Mouse (Mus musculus) kidney, postnatal 0 days (tissue): Measurements from ENCODE around the gene Tcirg1. TPM values are rescaled to one million over a fixed set of nuclear protein-coding genes. Genes with fewer than 3 reads are reported as not detected.

Source experiments
- ATAC-seq: fragments of 200-750 bp; cut with Nextera tagmentation; replicated peaks from 2 replicates; pipeline ENCODE4 v1.8.0; 2017; ENCODE audit warnings: low read depth, moderate number of reproducible peaks, moderate TSS enrichment, moderate library complexity; ENCODE audit not compliant: low FRiP score
- DNase-seq: peaks from one replicate; pipeline ENCODE4 v3.0.0-alpha.2; 2016; ENCODE audit warnings: low spot score
- H3K27ac ChIP-seq: fragments of 300-500 bp; sonication (generic); 2 replicates; pipeline ENCODE4 v1.5.1; 2014; ENCODE audit warnings: mild to moderate bottlenecking
- H3K27me3 ChIP-seq: fragments of 300-500 bp; sonication (generic); 2 replicates; pipeline ENCODE4 v1.6.1; 2014; ENCODE audit warnings: low read length, mixed read lengths; ENCODE audit not compliant: insufficient read depth
- H3K36me3 ChIP-seq: fragments of 300-500 bp; sonication (generic); 2 replicates; pipeline ENCODE4 v1.6.1; 2014; ENCODE audit warnings: low read length, mixed read lengths; ENCODE audit not compliant: insufficient read depth
- H3K4me1 ChIP-seq: fragments of 300-500 bp; sonication (generic); replicated peaks from 2 replicates; pipeline ENCODE4 v1.6.1; 2014; ENCODE audit warnings: antibody characterized with exemption, low read length, mixed read lengths; ENCODE audit not compliant: insufficient read depth
- H3K4me2 ChIP-seq: fragments of 300-500 bp; sonication (generic); 2 replicates; pipeline ENCODE4 v1.6.1; 2014; ENCODE audit warnings: mild to moderate bottlenecking, low read length, moderate library complexity, mixed read lengths
- H3K4me3 ChIP-seq: fragments of 300-500 bp; sonication (generic); replicated peaks from 2 replicates; pipeline ENCODE4 v1.5.1; 2014; ENCODE audit warnings: low read depth, low read length
- H3K9ac ChIP-seq: fragments of 300-500 bp; sonication (generic); 2 replicates; pipeline ENCODE4 v1.6.1; 2014; ENCODE audit warnings: low read depth, low read length
- H3K9me3 ChIP-seq: fragments of 300-500 bp; sonication (generic); replicated peaks from 2 replicates; pipeline ENCODE4 v1.6.1; 2016; ENCODE audit warnings: low read length, inconsistent platforms, mixed read lengths
- CTCF ChIP-seq: IDR thresholded peaks from 2 replicates; pipeline ENCODE4 v1.5.1; 2016; ENCODE audit warnings: antibody characterized with exemption, low read depth, mild to moderate bottlenecking, moderate library complexity
- WGBS: fragments of 180-500 bp; shearing (Covaris S2); extraction: QIAGEN DNeasy Blood & Tissue Kit; methylation state at CpG from one replicate; pipeline ENCODE4 v1.1.7; 2014; 5-methylcytosine and 5-hydroxymethylcytosine counted together
- polyA plus RNA-seq: library from polyadenylated mRNA; unstranded; fragments of >200 nt; fragmentation: Nextera tagmentation; extraction: Ambion mirVana; gene quantifications from 2 replicates; pipeline ENCODE4 v1.2.1, GENCODE M21; 2015

Tcirg1 gene
- polyA plus RNA-seq, 1 experiment from 2014 or later = 33.0 TPM

DNA sequence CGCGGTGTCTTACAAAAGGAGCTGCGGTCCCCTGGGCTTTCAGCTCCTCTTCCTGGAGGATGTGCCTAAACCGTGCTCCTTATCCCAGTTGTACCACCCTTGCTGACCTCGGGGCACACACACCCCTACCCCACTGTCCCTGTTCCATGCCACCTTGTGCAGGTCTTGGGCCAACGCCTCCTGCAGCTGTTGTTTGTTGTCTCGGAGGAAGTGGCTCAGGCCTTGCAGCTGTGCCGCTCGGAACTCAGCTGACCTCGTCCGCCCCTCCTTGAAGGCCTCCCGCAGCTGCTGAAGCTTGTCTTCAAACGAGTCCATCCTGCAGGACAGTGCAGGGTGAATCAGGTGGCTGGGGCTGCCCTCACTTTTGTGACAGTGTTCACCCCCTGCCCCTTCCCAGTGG is 16.7 kb upstream of the Tcirg1 start:
- Histone ChIP-seq H3K9ac (no peak overlapping the region), H3K27me3 (no peaks in the 10 kb centered on the region), H3K4me3 (no peak overlapping the region), H3K36me3 (no peaks in the 10 kb centered on the region), H3K4me2 (no peak overlapping the region), H3K4me1 (peaks cover 14% of the 10 kb centered on the region; the same call in 1 of the 2 replicates), H3K9me3 (no peaks in the 10 kb centered on the region), H3K27ac (peak overlapping the region; percentile 44)
- DNase-seq (peak; percentile 71), ATAC-seq (peak; percentile 21; the same call in 1 of the 2 replicates)
- 21% methylated on average over 13 of the region's 13 CpGs for WGBS
- no peak for TF ChIP-seq CTCF

- H3K36me3 ChIP-seq = no peaks in the 10 kb centered on the region
- peak overlapping the region; percentile 44; the same call in 1 of the 2 replicates for H3K27ac ChIP-seq
- TF ChIP-seq CTCF = no peak
- ATAC-seq (no peak), DNase-seq (no peak)
- no peak overlapping the region for H3K4me3 ChIP-seq
- peaks cover 14% of the 10 kb centered on the region; the same call in 1 of the 2 replicates for H3K4me1 ChIP-seq
- 47% methylated on average over 10 of the region's 10 CpGs for WGBS
- no peaks in the 10 kb centered on the region for H3K27me3 ChIP-seq
- no peak overlapping the region for H3K9ac ChIP-seq
- no peaks in the 10 kb centered on the region for H3K9me3 ChIP-seq
- H3K4me2 ChIP-seq = no peak overlapping the region
Observed at GRCm38 (mm10) chr19:3922661-3923371, 15.9 kb upstream of the Tcirg1 start.

- Histone ChIP-seq H3K4me3 (no peak overlapping the region), H3K27me3 (no peaks in the 10 kb centered on the region), H3K4me1 (peaks cover 8% of the 10 kb centered on the region; the same call in 1 of the 2 replicates), H3K27ac (no peak overlapping the region), H3K4me2 (no peak overlapping the region), H3K9ac (no peak overlapping the region), H3K9me3 (no peaks in the 10 kb centered on the region), H3K36me3 (no peaks in the 10 kb centered on the region)
- no peak for DNase-seq
- TF ChIP-seq CTCF = no peak
- no peak for ATAC-seq
Observed at GRCm38 (mm10) chr19:3919928-3920327, 13.0 kb upstream of the Tcirg1 start.

DNA sequence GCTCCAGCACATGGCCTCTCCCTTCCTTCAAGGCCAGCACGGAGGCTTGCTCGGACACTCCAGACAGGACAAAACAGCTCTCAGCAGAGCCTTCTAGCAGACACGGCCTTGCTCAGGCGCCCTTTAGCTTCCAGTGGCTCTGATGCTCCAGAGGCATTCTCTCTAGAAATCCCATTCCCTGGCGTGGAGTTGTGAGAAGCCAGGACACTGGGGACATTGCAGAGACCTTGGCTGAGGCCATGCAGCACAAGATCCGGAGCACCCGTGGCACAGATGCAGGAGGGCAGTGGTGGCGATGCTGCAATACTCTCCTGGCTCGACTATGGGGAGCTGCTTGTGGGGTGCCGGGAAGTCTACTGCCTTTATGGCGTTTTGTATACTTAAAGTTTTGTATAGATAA is 9.8 kb upstream of the Tcirg1 start:
- Histone ChIP-seq H3K9me3 (no peaks in the 10 kb centered on the region), H3K9ac (no peak overlapping the region), H3K4me3 (no peak overlapping the region), H3K27ac (no peak overlapping the region), H3K4me1 (peaks cover 13% of the 10 kb centered on the region), H3K27me3 (no peaks in the 10 kb centered on the region), H3K36me3 (no peaks in the 10 kb centered on the region), H3K4me2 (no peak overlapping the region)
- ATAC-seq = no peak
- 81% methylated on average over 11 of the region's 11 CpGs for WGBS
- DNase-seq = no peak
- TF ChIP-seq CTCF = no peak

DNA sequence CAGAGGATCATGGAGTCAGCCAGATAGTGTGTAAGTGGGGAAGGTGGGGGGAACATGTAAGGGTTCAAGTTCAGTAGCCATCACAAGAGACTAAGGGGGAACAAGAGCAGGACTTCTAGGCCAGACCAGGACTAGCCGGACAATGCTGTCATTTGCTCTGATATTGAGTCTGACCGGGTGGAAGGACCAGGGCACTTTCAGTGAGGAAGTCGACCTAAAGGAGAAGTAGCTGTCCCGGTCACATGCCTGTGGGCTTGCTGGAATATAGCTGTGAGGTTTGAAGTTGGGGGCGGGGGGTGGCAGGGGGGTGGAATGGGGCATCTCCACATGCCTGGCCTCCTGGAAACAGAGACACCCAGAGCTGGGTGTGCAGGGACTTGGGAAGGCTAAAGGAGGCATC is 7.6 kb upstream of the Tcirg1 start:
- TF ChIP-seq CTCF = no peak
- Histone ChIP-seq H3K4me2 (no peak overlapping the region), H3K4me3 (no peak overlapping the region), H3K4me1 (peaks cover 13% of the 10 kb centered on the region), H3K9me3 (no peaks in the 10 kb centered on the region), H3K9ac (no peak overlapping the region), H3K27ac (no peak overlapping the region), H3K36me3 (peaks cover 15% of the 10 kb centered on the region), H3K27me3 (no peaks in the 10 kb centered on the region)
- DNase-seq (no peak), ATAC-seq (no peak)
- WGBS = 89% methylated on average over 5 of the region's 5 CpGs

DNA sequence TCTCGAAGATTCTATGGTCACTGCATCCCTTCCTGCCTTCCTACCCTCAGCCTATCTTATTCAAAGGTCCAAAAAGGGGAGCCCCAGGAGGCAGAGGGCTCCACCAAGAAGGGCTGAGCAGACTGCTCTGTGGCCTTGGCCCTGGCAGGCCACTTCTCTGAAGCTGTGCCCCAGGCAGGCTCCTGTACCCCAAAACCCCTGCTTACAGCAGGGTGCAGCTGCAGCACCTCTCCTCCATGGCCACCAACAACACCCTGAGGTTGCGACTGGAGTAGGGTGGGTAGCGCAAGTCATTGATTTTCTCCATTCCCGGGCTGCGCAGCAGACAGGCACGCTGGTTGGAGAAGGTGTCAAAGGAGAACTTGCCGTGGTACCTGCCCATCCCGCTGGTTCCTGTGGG is 6.8 kb upstream of the Tcirg1 start:
- H3K27me3 ChIP-seq = no peaks in the 10 kb centered on the region
- no peaks in the 10 kb centered on the region for H3K9me3 ChIP-seq
- 83% methylated on average over 8 of the region's 8 CpGs for WGBS
- peak overlapping the region; percentile 43; the same call in 1 of the 2 replicates for H3K9ac ChIP-seq
- H3K4me3 ChIP-seq = peak overlapping the region; percentile 57
- peak overlapping the region; percentile 65 for H3K4me2 ChIP-seq
- DNase-seq (no peak), ATAC-seq (no peak)
- H3K4me1 ChIP-seq = peaks cover 10% of the 10 kb centered on the region
- peaks cover 20% of the 10 kb centered on the region for H3K36me3 ChIP-seq
- peak overlapping the region; percentile 75; the same call in 1 of the 2 replicates for H3K27ac ChIP-seq
- TF ChIP-seq CTCF = no peak
